8 mouse cellular contexts compared by ENCODE assay signal in the genomic region with DNA sequence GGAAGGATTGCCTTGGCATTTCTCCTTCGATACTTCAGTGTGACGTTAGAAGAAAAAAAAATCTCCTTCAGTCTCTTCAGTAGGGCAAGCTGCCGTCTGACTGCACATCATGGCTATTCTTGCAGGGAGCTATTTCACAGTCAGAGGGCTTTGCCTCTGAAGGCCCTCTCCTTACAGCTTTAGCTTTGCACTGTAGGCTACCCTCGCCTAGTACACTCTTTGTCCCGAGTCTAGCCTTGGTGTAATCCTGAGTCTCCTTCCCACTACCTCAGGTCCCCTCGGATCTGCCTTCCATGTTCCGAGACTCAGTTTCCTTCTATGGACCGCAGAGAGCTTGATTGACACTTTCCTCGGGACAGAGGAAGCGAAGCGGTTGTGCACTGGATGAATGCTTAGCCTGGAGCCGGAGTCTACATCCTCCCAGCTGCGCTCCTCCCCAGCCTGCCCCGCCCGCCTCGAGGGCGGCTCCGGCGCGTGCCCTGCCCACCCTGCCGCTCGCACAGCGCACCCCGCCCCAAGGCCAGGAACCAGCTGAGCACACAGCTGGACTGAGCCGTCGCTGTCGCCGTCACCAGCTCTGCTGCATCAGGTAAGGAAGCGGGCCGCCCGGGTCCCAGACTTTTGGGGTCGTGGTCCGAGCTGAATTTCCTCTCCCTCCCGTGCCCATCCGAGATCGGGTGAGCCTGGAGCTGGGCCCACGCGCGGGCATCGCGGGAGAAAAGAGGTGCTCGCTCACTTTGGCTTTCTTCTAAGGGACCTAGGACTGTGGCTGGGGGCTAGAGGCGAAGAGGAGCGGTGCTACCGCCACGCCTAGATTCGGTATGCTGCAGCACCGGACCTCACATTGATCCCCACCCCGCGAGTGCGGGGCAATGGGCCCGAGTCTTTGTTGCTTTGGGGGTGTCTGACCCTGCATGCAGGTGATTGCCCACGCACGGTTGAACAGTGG. TPM values are rescaled to one million over a fixed set of nuclear protein-coding genes. Genes with fewer than 3 reads are reported as not detected.
DNase-seq lines count a peak whose midpoint lies in the region; ATAC-seq and TF ChIP-seq lines count a peak whose summit lies in the region.

A gene (plus strand): TSS at position 496 of the 949 bp plus-strand sequence.

- peak within 1 kb of the TSS; percentile 80 for H3K9ac ChIP-seq in embryonic facial prominence, embryonic 14.5 days (ENCODE audit: low read depth, low read length)
- peak within 1 kb of the TSS; percentile 44 for H3K9ac ChIP-seq in kidney, embryonic 14.5 days (ENCODE audit: low read depth, low read length)
- peak within 1 kb of the TSS; percentile 62; the same call in 1 of the 2 replicates for H3K9ac ChIP-seq in liver, embryonic 11.5 days (ENCODE audit: low read depth, low read length)

- no peaks in the 10 kb centered on the region for H3K27me3 ChIP-seq in embryonic facial prominence, embryonic 14.5 days (replicated peaks; ENCODE audit: control insufficient read depth, insufficient read depth, low read length)
- H3K27me3 ChIP-seq in heart, embryonic 10.5 days (ENCODE audit: insufficient read depth, poor library complexity, severe bottlenecking) = peaks cover 39% of the 10 kb centered on the region
- H3K27me3 ChIP-seq in kidney, embryonic 14.5 days (ENCODE audit: control insufficient read depth, insufficient read depth, low read length) = no peaks in the 10 kb centered on the region
- peaks cover 8% of the 10 kb centered on the region for H3K27me3 ChIP-seq in liver, embryonic 11.5 days (replicated peaks; ENCODE audit: control insufficient read depth, insufficient read depth, low read length)
- H3K27me3 ChIP-seq in myocyte (ENCODE audit: control insufficient read depth, insufficient read depth, insufficient read length) = no peaks in the 10 kb centered on the region
- no peaks in the 10 kb centered on the region for H3K27me3 ChIP-seq in splenic B cell, adult 2 months (ENCODE audit: control insufficient read depth, insufficient read depth, low read length, poor library complexity, severe bottlenecking)

- peak within 1 kb of the TSS; percentile 4 for H3ac ChIP-seq in myocyte (ENCODE audit: control insufficient read depth, insufficient read length)

- ATAC-seq in embryonic facial prominence, embryonic 14.5 days (ENCODE audit: low read depth) = peak; percentile 95
- ATAC-seq in kidney, embryonic 14.5 days (ENCODE audit: low FRiP score, low TSS enrichment) = peak; percentile 94
- ATAC-seq in liver, embryonic 11.5 days (replicated peaks; ENCODE audit: low FRiP score) = peak; percentile 95

- peak within 1 kb of the TSS; percentile 61 for H3K4me3 ChIP-seq in embryonic facial prominence, embryonic 14.5 days (ENCODE audit: low read depth, low read length)
- peak within 1 kb of the TSS; percentile 71 for H3K4me3 ChIP-seq in heart, embryonic 10.5 days
- H3K4me3 ChIP-seq in kidney, embryonic 14.5 days (ENCODE audit: low read length) = peak within 1 kb of the TSS; percentile 47
- H3K4me3 ChIP-seq in liver, embryonic 11.5 days (ENCODE audit: low read depth, low read length) = peak within 1 kb of the TSS; percentile 54
- H3K4me3 ChIP-seq in myocyte = peak within 1 kb of the TSS; percentile 52

- peak within 1 kb of the TSS; percentile 36 for H3K27ac ChIP-seq in embryonic facial prominence, embryonic 14.5 days (replicated peaks; ENCODE audit: low read depth, low read length)
- H3K27ac ChIP-seq in heart, embryonic 10.5 days = peak within 1 kb of the TSS; percentile 81
- no peak within 1 kb of the TSS for H3K27ac ChIP-seq in kidney, embryonic 14.5 days (ENCODE audit: low read depth, low read length)
- no peak within 1 kb of the TSS for H3K27ac ChIP-seq in liver, embryonic 11.5 days (ENCODE audit: low read depth, low read length)

- H3K79me2 ChIP-seq in myocyte (ENCODE audit: control insufficient read depth, insufficient read depth) = peaks cover 42% of the 10 kb centered on the region

- H3K9me3 ChIP-seq in embryonic facial prominence, embryonic 14.5 days (ENCODE audit: control insufficient read depth, low read length) = no peaks in the 10 kb centered on the region
- H3K9me3 ChIP-seq in heart, embryonic 10.5 days = no peaks in the 10 kb centered on the region
- H3K9me3 ChIP-seq in kidney, embryonic 14.5 days (ENCODE audit: control insufficient read depth, low read length) = no peaks in the 10 kb centered on the region
- no peaks in the 10 kb centered on the region for H3K9me3 ChIP-seq in liver, embryonic 11.5 days (ENCODE audit: control insufficient read depth, low read length)

- H3K36me3 ChIP-seq in embryonic facial prominence, embryonic 14.5 days (ENCODE audit: control insufficient read depth, insufficient read depth, low read length) = no peaks in the 10 kb centered on the region
- no peaks in the 10 kb centered on the region for H3K36me3 ChIP-seq in heart, embryonic 10.5 days
- H3K36me3 ChIP-seq in kidney, embryonic 14.5 days (ENCODE audit: control insufficient read depth, insufficient read depth, low read length) = no peaks in the 10 kb centered on the region
- no peaks in the 10 kb centered on the region for H3K36me3 ChIP-seq in liver, embryonic 11.5 days (ENCODE audit: control insufficient read depth, insufficient read depth, low read length)
- H3K36me3 ChIP-seq in myocyte (ENCODE audit: control insufficient read depth, insufficient read depth) = no peaks in the 10 kb centered on the region
- no peaks in the 10 kb centered on the region for H3K36me3 ChIP-seq in splenic B cell, adult 2 months (ENCODE audit: control insufficient read depth, insufficient read depth, low read length, poor library complexity, severe bottlenecking)

- TF ChIP-seq POLR2A in myocyte (IDR thresholded peaks at IDR 0.05; ENCODE audit: insufficient read length, low read depth) = peak; percentile 88

- DNase-seq in 3T3-L1 (ENCODE audit: low read depth, low spot score) = peak; percentile 87
- DNase-seq in adrenal gland, adult (ENCODE audit: inconsistent age in 2 of 2, low spot score in 1 of 2) = peak; percentile 91 to 95
- peak; percentile 93 for DNase-seq in embryonic facial prominence, embryonic 14.5 days (ENCODE audit: low spot score)
- peak; percentile 94 for DNase-seq in heart, embryonic 10.5 days (ENCODE audit: low spot score)
- peak; percentile 85 for DNase-seq in liver, embryonic 11.5 days (ENCODE audit: low spot score)
- DNase-seq in splenic B cell, adult 2 months (ENCODE audit: low read depth, low spot score) = peak; percentile 79

- peak within 1 kb of the TSS; percentile 92 for H3K4me2 ChIP-seq in embryonic facial prominence, embryonic 14.5 days (ENCODE audit: low read depth, low read length)
- peak within 1 kb of the TSS; percentile 71 for H3K4me2 ChIP-seq in kidney, embryonic 14.5 days (replicated peaks; ENCODE audit: low read depth, low read length)
- H3K4me2 ChIP-seq in liver, embryonic 11.5 days = peak within 1 kb of the TSS; percentile 97
- peak within 1 kb of the TSS; percentile 79 for H3K4me2 ChIP-seq in myocyte (ENCODE audit: low read depth)

- WGBS in embryonic facial prominence, embryonic 14.5 days = 5% methylated on average over 44 of the region's 54 CpGs
- 4% methylated on average over 54 of the region's 54 CpGs for WGBS in heart, embryonic 10.5 days
- WGBS in kidney, embryonic 14.5 days = 5% methylated on average over 52 of the region's 54 CpGs
- 5% methylated on average over 54 of the region's 54 CpGs for WGBS in liver, embryonic 11.5 days

- peaks cover 39% of the 10 kb centered on the region for H3K4me1 ChIP-seq in embryonic facial prominence, embryonic 14.5 days (ENCODE audit: control insufficient read depth, insufficient read depth, low read length)
- H3K4me1 ChIP-seq in heart, embryonic 10.5 days = peaks cover 46% of the 10 kb centered on the region
- H3K4me1 ChIP-seq in kidney, embryonic 14.5 days (ENCODE audit: control insufficient read depth, insufficient read depth, low read length) = peaks cover 14% of the 10 kb centered on the region
- peaks cover 26% of the 10 kb centered on the region for H3K4me1 ChIP-seq in liver, embryonic 11.5 days (replicated peaks; ENCODE audit: control insufficient read depth, insufficient read depth, low read length)

TF ChIP-seq in myocyte, 11 proteins besides CTCF, POLR2A, EP300 and RAD21:
- TF ChIP-seq MYOG (IDR thresholded peaks at IDR 0.05; ENCODE audit: control insufficient read depth in 1 of 3, insufficient read depth in 1 of 3, insufficient read length in 2 of 3, low read depth in 2 of 3) (peak in 1 of 3 experiments; percentile 76), POLR2AphosphoS2 (IDR thresholded peaks at IDR 0.05; ENCODE audit: insufficient read length, low read depth) (peak; percentile 92), TCF3 (IDR thresholded peaks at IDR 0.05; ENCODE audit: insufficient read length, low read depth) (no peak), MYOD1 (IDR thresholded peaks at IDR 0.05; ENCODE audit: control insufficient read depth in 1 of 3, insufficient read length in 2 of 3, low read depth in 2 of 3) (peak in 2 of 3 experiments; percentile 51 to 83)

RNA-seq across cellular contexts. Expression of the gene that starts here (rescaled TPM):
- polyA plus RNA-seq in embryonic facial prominence, embryonic 14.5 days (2014; fragmentation: Nextera tagmentation; extraction: Ambion mirVana) = 359 and 397 TPM in 2 replicates
- polyA plus RNA-seq in heart, embryonic 10.5 days (2016; fragmentation: Nextera tagmentation; extraction: Ambion mirVana) = 52.5 and 84.3 TPM in 2 replicates
- polyA plus RNA-seq in kidney, embryonic 14.5 days (2014; fragmentation: Nextera tagmentation; extraction: Ambion mirVana) = 57.6 and 84.2 TPM in 2 replicates
- polyA plus RNA-seq in liver, embryonic 11.5 days (2014; fragmentation: Nextera tagmentation; extraction: Ambion mirVana) = 76.4 and 85.4 TPM in 2 replicates
- 282 TPM for polyA plus RNA-seq in myocyte (2012; fragmentation: generic; extraction: Trizol)

Comparison
In these comparisons a context has a peak if more than half of its experiments do, and no peak if none do; other contexts are left out.
1. H3K27ac ChIP-seq: peak in embryonic facial prominence, embryonic 14.5 days (single experiment) and heart, embryonic 10.5 days (single experiment); none in kidney, embryonic 14.5 days (single experiment) and liver, embryonic 11.5 days (single experiment).
2. Peak in every context shown above with its lines, with median percentiles within 50 percentile points of each other: DNase-seq, ATAC-seq, H3K4me2 ChIP-seq, H3K4me3 ChIP-seq and H3K9ac ChIP-seq.